Mouse (Mus musculus) embryonic facial prominence, embryonic 15.5 days (tissue): ENCODE data around the gene Csf2. TPM values are rescaled to one million over a fixed set of nuclear protein-coding genes. Genes with fewer than 3 reads are reported as not detected.

Source experiments
- ATAC-seq: fragments of 200-750 bp; cut with Nextera tagmentation; 2 replicates; pipeline ENCODE4 v1.8.0; 2017; ENCODE audit warnings: low read depth, moderate TSS enrichment; ENCODE audit not compliant: insufficient number of reproducible peaks, low FRiP score, low TSS enrichment
- H3K27ac ChIP-seq: fragments of 300-500 bp; sonication (generic); replicated peaks from 2 replicates; pipeline ENCODE4 v1.5.1; 2015; ENCODE audit warnings: mild to moderate bottlenecking, inconsistent platforms
- H3K27me3 ChIP-seq: fragments of 300-500 bp; sonication (generic); 2 replicates; pipeline ENCODE4 v1.6.1; 2015; ENCODE audit warnings: inconsistent platforms
- H3K36me3 ChIP-seq: fragments of 300-500 bp; sonication (generic); 2 replicates; pipeline ENCODE4 v1.6.1; 2015; ENCODE audit warnings: mild to moderate bottlenecking, inconsistent platforms
- H3K4me1 ChIP-seq: fragments of 300-500 bp; sonication (generic); 2 replicates; pipeline ENCODE4 v1.6.1; 2015; ENCODE audit warnings: inconsistent platforms
- H3K4me2 ChIP-seq: fragments of 300-500 bp; sonication (generic); replicated peaks from 2 replicates; pipeline ENCODE4 v1.6.1; 2015; ENCODE audit warnings: mild to moderate bottlenecking, inconsistent platforms
- H3K4me3 ChIP-seq: fragments of 300-500 bp; sonication (generic); replicated peaks from 2 replicates; pipeline ENCODE4 v1.5.1; 2015; ENCODE audit warnings: mild to moderate bottlenecking, inconsistent platforms
- H3K9ac ChIP-seq: fragments of 300-500 bp; sonication (generic); 2 replicates; pipeline ENCODE4 v1.6.1; 2015; ENCODE audit warnings: inconsistent platforms
- H3K9me3 ChIP-seq: fragments of 300-500 bp; sonication (generic); replicated peaks from 2 replicates; pipeline ENCODE4 v1.6.1; 2016; ENCODE audit warnings: inconsistent platforms
- WGBS: fragments of 180-500 bp; shearing (Covaris S2); methylation state at CpG from one replicate; pipeline ENCODE4 v1.1.7; 2015; 5-methylcytosine and 5-hydroxymethylcytosine counted together
- polyA plus RNA-seq: library from polyadenylated mRNA; unstranded; fragments of >200 nt; fragmentation: Nextera tagmentation; extraction: Ambion mirVana; gene quantifications from 2 replicates; pipeline ENCODE4 v1.2.1, GENCODE M21; 2015

Gene Csf2
- polyA plus RNA-seq, 1 experiment from 2014 or later = not detected

DNA sequence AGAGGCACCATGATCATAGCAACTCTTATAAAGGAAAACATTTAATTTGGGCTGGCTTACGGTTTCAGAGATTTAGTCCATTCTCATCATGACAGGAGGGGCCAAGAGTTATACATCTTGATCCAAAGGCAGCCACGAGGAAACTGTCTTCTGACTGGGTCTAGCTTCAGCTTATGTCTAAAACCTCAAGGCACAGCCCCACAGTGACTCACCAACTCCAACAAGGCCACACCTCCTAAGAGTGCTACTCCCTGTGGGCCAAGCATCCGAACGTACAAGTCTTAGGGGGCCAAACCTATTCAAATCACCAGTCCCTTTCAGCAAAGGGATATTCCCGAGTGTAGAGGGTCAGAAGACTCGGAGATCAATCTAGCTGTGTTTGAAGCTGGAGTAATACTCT, 44.1 kb downstream of the Csf2 start:
- no peak overlapping the region for H3K4me3 ChIP-seq
- H3K4me2 ChIP-seq = no peak overlapping the region
- no peak overlapping the region for H3K27ac ChIP-seq
- H3K36me3 ChIP-seq = no peaks in the 10 kb centered on the region
- H3K9me3 ChIP-seq = no peaks in the 10 kb centered on the region
- no peaks in the 10 kb centered on the region for H3K27me3 ChIP-seq
- 70% methylated on average over 6 of the region's 6 CpGs for WGBS
- H3K9ac ChIP-seq = no peak overlapping the region
- no peak for ATAC-seq
- H3K4me1 ChIP-seq = no peaks in the 10 kb centered on the region

DNA sequence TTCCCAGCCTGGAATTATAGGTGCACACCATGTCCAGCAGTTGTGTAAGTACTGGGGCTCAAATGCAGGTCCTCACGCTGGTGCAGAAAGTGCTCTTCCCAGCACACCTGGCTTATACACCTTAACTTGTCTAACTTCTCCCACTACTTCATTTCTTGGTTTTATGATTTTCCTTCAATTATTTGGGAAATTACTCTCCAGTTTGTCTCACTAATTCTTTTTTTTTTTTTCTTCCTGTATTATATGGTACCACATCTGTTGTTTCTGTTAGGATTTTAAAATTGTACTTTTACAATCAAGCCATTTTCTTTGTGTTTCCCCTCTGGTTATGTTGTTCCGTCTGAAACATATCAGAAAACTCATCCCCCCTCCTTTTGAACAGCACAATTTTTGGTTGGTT, 44.7 kb downstream of the Csf2 start:
- Histone ChIP-seq H3K27ac (no peak overlapping the region), H3K36me3 (no peaks in the 10 kb centered on the region), H3K9me3 (no peaks in the 10 kb centered on the region), H3K4me2 (no peak overlapping the region), H3K4me1 (no peaks in the 10 kb centered on the region), H3K9ac (no peak overlapping the region), H3K4me3 (no peak overlapping the region), H3K27me3 (no peaks in the 10 kb centered on the region)
- ATAC-seq = no peak
- 79% methylated on average over 2 of the region's 2 CpGs for WGBS

DNA sequence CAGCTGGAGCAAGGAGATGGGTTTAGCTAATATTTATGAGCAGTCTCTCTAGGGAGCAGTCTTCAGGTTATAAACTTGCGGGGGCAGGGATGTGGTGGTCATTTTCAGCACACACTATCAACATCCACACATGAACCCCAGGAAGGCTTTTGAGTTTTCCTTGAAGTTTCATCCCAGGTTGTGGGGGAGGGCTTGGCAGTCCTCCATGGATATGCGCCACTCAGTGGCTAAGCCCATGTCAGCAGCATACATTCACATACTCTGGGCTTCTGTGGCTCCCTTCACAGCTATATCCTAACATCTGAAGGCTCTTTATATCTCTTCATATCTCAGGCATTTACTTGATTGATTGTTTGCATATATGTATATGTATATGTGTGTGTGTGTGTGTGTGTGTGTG, 46.3 kb downstream of the Csf2 start:
- no peak for ATAC-seq
- no peak overlapping the region for H3K4me2 ChIP-seq
- no peak overlapping the region for H3K9ac ChIP-seq
- no peak overlapping the region for H3K4me3 ChIP-seq
- H3K4me1 ChIP-seq = no peaks in the 10 kb centered on the region
- no peaks in the 10 kb centered on the region for H3K9me3 ChIP-seq
- no peaks in the 10 kb centered on the region for H3K27me3 ChIP-seq
- 79% methylated on average over 2 of the region's 2 CpGs for WGBS
- no peaks in the 10 kb centered on the region for H3K36me3 ChIP-seq
- H3K27ac ChIP-seq = no peak overlapping the region

DNA sequence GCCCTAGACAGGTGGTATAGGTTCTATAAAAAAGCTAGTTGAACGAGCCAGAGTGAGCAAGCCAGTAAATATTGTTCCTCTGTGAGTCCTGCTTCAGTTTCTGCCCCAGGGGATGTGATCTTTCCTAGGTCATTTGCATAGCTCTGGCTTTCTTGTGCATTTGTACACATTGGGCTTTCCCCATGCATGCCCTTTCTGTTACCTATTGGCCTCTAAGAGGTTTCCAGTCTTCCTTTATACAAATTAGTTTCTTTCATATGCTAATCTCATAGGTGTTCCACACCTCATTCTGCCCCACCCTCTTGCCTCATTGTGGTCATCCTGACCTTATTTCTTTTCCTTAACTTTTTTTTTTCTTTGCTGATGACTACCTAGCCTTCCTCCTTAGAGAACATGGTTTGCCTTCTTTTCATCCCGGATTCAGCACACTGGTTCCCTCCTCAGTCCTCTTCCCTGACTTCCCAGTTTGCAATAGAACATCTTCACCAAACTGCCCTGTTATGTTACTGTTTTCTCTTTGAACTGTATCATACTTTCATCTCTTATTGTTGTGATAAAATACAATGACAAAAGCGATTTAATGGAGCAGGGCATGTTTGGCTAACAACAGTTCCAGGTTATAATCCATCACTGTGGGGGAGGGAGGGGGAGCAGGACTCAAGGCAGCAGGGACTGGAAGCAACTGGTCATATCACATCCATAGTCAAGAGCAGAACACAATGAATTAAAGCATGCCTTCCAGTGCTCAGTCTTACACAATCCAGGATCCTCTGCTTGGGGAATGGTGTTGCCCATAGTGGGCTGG, 47.4 kb downstream of the Csf2 start:
- Histone ChIP-seq H3K9me3 (no peaks in the 10 kb centered on the region), H3K4me3 (no peak overlapping the region), H3K4me2 (no peak overlapping the region), H3K4me1 (no peaks in the 10 kb centered on the region), H3K27me3 (no peaks in the 10 kb centered on the region), H3K9ac (no peak overlapping the region), H3K27ac (no peak overlapping the region), H3K36me3 (no peaks in the 10 kb centered on the region)
- WGBS = 59% methylated on average over 3 of the region's 3 CpGs
- ATAC-seq = no peak

DNA sequence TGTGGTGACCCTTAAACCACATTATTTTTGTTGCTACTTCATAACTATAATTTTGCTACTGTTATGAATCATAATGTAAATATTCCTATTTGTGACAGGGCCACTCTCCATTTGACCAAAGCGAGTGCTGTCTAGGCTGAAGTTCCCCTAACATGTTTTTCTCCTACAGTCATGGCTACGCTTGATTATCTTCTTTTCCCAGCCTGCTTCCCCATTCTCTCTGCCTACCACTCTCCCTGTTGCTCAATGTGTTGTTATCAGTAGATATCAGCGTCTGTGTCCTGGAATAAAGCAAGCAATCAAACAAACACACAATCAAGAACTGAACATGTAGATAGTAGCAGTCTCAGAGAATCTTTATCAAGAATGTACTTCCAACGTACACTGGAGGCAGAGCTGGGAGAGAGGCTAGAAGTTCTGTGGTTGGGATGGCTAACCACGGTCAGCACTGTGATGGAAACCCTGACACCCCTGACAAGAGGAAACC, 48.1 kb downstream of the Csf2 start:
- WGBS = 73% methylated on average over 5 of the region's 5 CpGs
- no peaks in the 10 kb centered on the region for H3K27me3 ChIP-seq
- H3K9ac ChIP-seq = no peak overlapping the region
- ATAC-seq = no peak
- no peaks in the 10 kb centered on the region for H3K36me3 ChIP-seq
- H3K4me1 ChIP-seq = no peaks in the 10 kb centered on the region
- H3K4me3 ChIP-seq = no peak overlapping the region
- no peaks in the 10 kb centered on the region for H3K9me3 ChIP-seq
- H3K27ac ChIP-seq = no peak overlapping the region
- H3K4me2 ChIP-seq = no peak overlapping the region

Other genes starting within 250 kb of the Csf2 start
- 5.6 and 6.1 TPM in 2 replicates for gene Slc22a4, start 221.6 kb downstream of the Csf2 start, polyA plus RNA-seq
- gene Pdlim4, start 180.7 kb downstream of the Csf2 start, polyA plus RNA-seq = 168 and 169 TPM in 2 replicates
- 123 and 126 TPM in 2 replicates for gene P4ha2, start 149.6 kb downstream of the Csf2 start, polyA plus RNA-seq
- not detected in 2 replicates for gene Il3, start 17.6 kb upstream of the Csf2 start, polyA plus RNA-seq
- 2.7 and 5.7 TPM in 2 replicates for gene Acsl6, start 54.1 kb upstream of the Csf2 start, polyA plus RNA-seq
- gene Meikin, start 121.0 kb upstream of the Csf2 start, polyA plus RNA-seq = not detected in 2 replicates
- gene Fnip1, start 188.5 kb upstream of the Csf2 start, polyA plus RNA-seq = 9.9 and 10.6 TPM in 2 replicates